Mouse (Mus musculus) heart, postnatal 25 days (tissue): ENCODE results near the gene Atp6ap1l. TPM values are rescaled to one million over a fixed set of nuclear protein-coding genes. Genes with fewer than 3 reads are reported as not detected.
"Not testable (repeated sequence)": the region's sequence is repeated elsewhere in the genome, so short reads cannot be mapped to it uniquely, and the experiment has no call there.

ENCODE experiments used
- DNase-seq: peaks from one replicate; pipeline ENCODE4 v3.0.0; 2022; ENCODE audit warnings: low spot score
- intact Hi-C: fragments of 180-260 bp; cut with DNase I; formaldehyde crosslinking; loops from one replicate; pipeline ENCODE4 v1.15.1; 2025
- total RNA-seq, 2 experiments: library from RNA; stranded (reverse); gene quantifications; 2 replicates each; pipeline ENCODE4 v1.2.3; 2021

Atp6ap1l gene
- under 1 TPM; 0.36 to 0.62 TPM for total RNA-seq

DNA sequence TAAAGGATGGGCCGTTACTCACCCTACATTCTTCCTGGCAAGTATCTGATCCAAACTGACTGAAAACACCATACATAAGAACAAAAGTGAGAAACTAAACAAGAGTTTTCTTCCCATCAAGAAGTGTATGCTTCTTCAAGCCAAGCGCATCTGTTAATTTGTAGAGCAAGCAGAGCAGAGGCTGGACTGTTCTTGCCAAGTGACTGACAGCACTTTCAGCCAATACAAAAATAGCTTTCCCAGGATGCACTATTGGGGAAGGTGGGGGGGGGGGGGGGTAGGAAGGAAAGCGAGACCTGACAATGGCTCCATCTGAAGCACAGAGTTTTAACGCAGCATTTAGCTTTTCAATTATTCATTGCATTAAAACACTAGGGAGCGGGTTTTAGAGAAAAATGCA is at the start of gene Atp6ap1l:
Gene Atp6ap1l, minus strand, starts transcription at position 180 of the 400 bp plus-strand sequence.
- DNase-seq: no peak

DNA sequence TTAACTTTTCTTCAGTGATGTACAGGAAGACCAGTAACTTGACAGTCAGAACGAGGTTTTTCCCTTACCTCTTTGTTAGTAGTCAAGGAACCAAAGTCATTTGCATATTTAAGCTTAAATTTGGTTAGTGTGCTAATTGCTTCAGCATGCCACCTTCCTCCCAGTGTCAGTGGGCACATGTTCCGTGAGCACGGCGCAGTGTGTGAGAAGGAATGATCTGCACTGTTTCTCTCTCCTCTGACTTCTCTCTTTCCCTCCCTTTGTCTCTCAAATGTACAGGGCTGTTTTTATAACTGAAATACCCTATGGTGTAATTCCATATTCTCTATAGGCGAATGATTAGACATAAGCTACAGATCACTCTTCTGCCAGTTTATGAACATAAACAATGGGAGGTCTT is 34.4 kb upstream of the Atp6ap1l start:
- intact Hi-C loops: loop anchor here (10.0 kb wide), 1 partner anchor 425 kb away; no protein-coding TSS in a partner anchor
- DNase-seq: no peak

More for the DNA sequence above, at the start of gene Atp6ap1l:
- intact Hi-C loops: no loop called here

DNA sequence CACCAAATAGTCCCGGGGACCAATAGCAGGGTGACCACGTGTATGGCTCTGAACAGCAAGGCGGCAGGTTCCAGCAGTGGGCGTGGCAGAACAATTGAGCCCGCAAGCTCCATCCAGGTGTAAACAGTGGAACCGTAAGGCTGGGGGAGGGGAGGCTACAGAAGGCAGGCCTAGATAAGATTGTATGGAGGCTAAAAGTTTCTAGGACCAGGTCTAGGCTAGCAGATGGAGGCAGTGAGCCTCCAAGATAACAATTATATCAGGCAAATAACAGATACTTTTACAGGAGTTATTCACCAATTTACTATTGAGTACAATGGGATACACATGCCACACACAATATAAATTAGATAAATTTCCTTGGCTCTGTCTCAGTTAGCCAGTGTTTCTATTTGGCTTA is 34.0 kb upstream of the Atp6ap1l start:
- intact Hi-C loops: loop anchor here (10.0 kb wide), 1 partner anchor 426 kb away; no protein-coding TSS in a partner anchor
- no peak for DNase-seq

DNA sequence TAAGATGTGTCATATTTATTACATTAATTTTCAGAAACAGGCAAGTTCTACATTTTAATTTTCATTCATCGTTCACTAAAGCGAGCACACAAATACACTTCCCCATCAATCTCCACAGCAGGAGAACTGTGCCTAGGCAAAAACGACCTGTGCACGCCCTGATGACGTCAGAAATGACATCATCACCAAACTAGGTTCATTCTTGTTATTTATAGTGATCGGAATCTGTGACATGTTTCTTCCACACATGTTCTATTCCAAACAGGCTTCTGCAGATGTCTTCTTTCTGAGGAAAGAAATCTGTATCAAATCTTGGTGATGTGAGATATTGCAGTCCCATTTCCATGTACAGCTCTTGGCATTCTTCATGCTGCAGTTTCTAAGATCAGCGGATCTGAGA is 30.7 kb upstream of the Atp6ap1l start:
- no peak for DNase-seq
- intact Hi-C loops: loop anchor here (10.0 kb wide), 1 partner anchor 429 kb away; no protein-coding TSS in a partner anchor

DNA sequence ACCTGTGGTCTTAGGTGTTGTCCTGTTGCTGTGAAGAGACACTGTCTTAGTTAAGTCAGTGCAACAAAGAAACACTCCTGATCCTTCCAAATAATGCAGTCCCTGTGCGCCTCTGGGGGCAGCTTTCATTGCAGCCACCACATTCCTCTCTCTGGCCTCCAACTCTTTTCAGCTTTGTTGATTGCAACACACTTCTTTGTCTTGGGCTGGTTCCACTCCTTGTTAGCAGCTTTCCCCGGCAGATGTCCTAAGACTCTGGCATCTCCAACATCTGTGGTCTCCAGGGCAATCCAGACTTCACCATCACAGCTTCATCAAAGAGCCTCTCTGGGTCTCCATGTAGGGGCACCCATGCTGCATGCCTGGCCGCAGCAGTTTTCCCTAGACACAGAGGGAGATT is 28.1 kb upstream of the Atp6ap1l start:
- DNase-seq: peak; percentile 6
- intact Hi-C loops: loop anchor here (5.0 to 10.0 kb wide), 2 partner anchors 159 to 432 kb away; no protein-coding TSS in a partner anchor

DNA sequence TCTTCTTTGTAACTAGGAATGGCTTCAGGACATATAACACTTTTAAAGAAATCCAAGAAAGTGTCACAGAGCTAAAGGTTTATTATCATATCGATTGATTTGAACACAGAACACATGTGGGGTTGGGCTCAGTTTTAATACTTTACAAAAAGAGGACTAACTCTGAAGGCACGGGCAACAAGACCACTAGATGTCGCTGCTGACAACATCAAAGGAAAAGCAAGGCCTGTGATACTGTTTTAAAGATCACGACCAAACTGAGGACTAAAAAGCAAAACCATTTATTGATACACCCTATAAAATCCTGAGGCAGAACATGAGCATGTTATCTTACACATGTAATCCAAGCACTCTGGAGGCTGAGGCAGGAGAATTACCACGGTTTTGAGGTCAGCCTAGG is 24.7 kb upstream of the Atp6ap1l start:
- intact Hi-C loops: loop anchor here (2.0 to 10.0 kb wide), 4 partner anchors 162 to 707 kb away; no protein-coding TSS in a partner anchor
- no peak for DNase-seq

DNA sequence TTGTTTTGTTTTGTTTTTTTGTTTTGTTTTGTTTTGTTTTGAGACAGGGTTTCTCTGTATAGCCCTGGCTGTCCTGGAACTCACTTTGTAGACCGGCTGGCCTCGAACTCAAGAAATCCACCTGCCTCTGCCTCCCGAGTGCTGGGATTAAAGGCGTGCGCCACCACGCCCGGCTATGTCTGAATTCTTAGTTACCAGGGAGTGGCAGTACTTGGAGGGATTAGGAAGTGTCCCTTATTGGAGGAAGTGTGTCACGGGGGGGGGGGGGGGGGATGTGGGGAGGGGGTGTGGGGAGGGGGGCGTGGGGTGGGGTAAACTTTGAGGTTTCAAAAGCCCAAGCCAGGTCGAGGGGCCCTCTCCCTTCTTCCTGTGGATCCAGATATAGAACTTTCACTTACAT is 23.1 kb upstream of the Atp6ap1l start:
- intact Hi-C loops: loop anchor here (10.0 kb wide), 1 partner anchor 527 kb away; no protein-coding TSS in a partner anchor
- not testable (repeated sequence) for DNase-seq

DNA sequence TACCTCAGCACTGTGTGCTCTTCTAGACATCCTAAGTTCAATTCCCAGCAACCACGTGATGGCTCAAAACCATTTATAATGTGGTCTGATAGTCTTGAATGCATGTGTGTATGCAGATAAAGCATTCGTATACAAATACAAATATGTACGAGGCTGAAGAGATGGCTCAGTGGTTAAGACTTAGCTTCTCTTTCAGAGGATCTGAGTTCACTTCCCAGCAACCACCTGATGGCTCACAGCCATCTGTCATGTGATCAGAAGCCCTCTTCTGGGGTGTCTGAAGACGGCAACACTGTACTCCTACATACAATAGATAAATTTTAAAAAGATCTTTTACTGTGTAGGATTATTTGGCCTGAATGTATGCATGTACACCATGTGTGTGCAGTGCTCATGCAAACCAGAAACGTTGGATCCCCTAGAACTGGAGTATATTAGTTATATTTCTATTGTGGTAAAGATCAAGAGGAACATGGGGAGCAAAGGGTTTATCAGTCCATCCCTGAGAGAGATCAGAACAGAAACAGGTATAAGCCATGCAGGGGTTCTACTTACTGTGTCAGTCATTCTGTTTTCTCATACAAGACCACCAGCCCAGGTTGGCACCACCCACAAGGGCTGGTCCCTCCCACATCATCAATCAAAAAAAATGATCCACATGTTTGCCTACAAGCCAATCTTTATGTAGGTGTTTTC is 21.9 kb upstream of the Atp6ap1l start:
- intact Hi-C loops: loop anchor here (10.0 kb wide), 1 partner anchor 528 kb away; no protein-coding TSS in a partner anchor
- no peak for DNase-seq

DNA sequence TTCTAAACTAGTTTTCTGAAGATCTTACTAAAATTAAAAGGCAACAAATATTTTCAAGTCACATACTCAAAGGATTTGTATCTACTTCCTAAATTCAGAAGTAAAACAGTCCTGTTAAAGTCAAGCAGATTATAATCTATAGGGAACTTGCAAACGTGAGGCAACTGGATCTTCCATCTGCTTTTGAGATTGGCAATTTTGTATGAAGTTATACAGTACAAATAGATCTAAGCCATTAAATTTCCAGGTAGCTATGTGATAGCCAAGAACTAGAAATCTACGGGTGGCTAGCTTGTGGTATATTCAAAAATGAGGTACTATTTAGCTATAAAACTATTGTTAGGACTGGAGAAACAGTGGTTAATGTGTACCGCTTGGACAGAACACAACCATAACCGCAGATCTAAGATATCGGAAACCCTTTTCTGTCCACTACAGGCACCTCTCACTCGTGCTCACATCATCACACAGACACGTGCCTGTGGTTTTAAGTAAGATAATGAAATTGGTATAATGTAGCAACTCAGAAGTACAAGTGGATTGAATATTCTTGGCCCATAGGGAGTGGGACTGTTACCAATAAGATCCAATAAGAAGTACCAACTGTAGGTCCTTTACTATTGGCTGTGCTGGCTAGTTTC is 21.1 kb upstream of the Atp6ap1l start:
- DNase-seq: no peak
- intact Hi-C loops: loop anchor here (10.0 kb wide), 1 partner anchor 529 kb away; no protein-coding TSS in a partner anchor

DNA sequence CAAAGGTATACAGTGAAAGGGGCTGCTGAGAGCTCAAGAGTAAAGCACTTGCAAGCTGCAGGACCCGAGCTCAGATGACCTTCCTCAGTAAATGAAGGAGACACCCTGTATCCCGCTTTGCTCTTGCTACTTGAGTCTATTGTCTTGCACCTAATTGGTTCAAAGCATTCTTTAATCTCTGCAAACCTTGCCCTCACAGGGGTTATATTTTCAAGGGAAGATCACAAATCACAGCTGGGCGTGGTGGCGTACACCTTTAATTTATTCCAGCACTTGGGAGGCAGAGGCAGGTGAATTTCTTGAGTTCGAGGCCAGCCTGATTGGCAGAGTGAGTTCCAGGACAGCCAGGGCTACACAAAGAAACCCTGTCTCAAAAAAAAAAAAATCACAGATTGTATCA is 20.0 kb upstream of the Atp6ap1l start:
- DNase-seq: no peak
- intact Hi-C loops: loop anchor here (10.0 kb wide), 1 partner anchor 530 kb away; no protein-coding TSS in a partner anchor

DNA sequence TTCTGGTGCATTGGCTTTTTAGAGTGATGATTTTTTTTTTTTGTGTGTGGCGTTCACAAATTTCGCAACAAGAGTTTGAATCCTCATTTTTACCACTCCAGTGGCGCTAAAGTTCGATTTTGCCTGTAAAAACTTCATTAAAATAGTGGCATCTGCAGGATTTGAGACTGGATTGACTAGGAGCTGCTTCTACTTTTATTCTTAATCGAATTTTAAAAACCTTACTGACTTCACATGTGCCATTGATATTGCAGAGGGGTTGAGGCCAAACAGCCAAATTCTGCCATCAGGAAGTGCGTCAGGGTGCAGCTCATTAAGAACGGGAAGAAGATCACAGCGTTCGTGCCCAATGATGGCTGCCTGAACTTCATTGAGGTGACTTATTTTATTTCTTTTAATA is 18.9 kb upstream of the Atp6ap1l start:
- intact Hi-C loops: loop anchor here (10.0 kb wide), 1 partner anchor 531 kb away; no protein-coding TSS in a partner anchor
- no peak for DNase-seq

DNA sequence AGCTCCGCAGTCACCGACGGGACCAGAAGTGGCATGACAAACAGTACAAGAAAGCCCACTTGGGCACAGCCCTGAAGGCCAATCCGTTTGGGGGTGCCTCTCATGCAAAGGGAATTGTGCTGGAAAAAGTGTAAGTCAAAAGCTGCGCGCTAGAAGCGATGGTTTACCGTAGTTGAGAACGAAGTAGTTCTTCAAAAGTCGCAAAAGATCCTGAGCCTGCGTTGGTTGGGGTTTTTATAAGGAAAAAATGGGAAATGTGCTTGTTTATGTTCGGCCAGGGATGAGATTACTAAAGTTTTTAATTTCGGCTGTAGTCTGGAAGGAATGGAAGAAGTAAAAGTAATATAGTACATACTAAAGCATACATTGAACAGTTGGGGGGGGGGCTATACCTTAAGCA is 18.5 kb upstream of the Atp6ap1l start:
- intact Hi-C loops: loop anchor here (10.0 kb wide), 1 partner anchor 531 kb away; no protein-coding TSS in a partner anchor
- DNase-seq: not testable (repeated sequence)

DNA sequence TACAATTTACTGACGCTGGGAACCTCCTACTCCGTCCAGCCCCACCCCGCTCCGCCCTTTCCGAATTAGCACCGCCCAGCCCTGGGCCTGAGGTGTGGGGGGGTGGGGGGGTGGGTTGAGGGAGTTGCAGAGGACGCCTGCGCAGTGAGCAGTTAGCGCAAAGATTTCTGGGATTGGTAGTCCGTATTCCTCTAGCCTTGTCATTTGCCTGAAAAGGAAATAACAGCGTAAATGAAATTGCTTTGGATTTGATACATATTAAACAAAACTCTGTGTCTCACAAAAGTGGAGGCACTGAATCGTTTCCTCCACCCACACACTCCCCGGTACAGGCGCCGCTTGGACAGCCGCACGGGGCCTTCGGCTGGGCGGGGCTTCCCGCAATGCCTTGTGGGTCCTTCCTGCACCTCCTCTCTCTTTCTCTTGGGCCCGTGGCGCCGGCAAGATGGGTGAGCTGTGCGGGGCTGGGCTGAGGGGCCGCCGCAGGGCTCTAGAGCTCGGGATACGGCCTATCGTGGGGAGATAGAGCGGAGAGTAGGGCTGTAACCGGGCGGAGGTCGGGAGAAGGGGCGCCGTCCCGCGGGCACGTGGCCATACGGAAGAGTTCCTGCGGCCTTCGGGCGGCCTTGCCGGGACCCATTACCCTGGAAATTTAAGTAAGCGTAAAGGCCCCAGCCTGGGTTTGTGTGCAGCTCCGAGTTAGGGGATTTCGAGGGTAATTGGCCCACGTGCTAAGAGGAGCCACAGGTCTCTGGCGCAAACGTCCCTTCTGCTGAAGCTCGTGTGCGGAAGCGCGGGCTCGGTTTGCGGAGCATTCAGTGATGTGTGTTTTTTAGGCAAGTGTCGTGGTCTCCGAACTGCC is 17.8 kb upstream of the Atp6ap1l start, which contains the start of gene Rps23:
Gene Rps23, plus strand, starts transcription at position 208 of the 862 bp plus-strand sequence.
- intact Hi-C loops: loop anchor here (10.0 kb wide), 1 partner anchor 532 kb away; no protein-coding TSS in a partner anchor

DNA sequence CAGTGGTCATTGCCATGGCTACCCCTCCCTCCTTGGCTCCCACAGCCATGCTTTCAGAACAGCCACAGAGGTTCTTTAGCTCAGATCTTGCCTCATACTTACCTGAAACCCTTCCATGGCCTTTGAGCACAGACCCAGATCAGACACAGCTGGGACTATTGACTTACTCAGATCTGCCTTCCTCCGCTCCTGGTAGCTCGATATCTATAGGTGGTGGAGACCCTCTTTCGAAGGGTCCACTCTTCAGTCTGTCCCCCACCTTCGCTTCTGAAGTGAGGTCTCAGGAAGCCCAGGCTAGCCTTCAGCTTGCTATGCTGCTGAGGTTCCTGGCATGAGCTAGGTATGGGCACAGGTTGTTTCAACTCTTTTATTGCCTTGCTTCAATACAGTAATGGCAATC is 9.6 kb upstream of the Atp6ap1l start:
- DNase-seq: no peak
- intact Hi-C loops: no loop called here

More for the DNA sequence above, 17.8 kb upstream of the Atp6ap1l start, which contains the start of gene Rps23:
- peak; percentile 77 for DNase-seq

DNA sequence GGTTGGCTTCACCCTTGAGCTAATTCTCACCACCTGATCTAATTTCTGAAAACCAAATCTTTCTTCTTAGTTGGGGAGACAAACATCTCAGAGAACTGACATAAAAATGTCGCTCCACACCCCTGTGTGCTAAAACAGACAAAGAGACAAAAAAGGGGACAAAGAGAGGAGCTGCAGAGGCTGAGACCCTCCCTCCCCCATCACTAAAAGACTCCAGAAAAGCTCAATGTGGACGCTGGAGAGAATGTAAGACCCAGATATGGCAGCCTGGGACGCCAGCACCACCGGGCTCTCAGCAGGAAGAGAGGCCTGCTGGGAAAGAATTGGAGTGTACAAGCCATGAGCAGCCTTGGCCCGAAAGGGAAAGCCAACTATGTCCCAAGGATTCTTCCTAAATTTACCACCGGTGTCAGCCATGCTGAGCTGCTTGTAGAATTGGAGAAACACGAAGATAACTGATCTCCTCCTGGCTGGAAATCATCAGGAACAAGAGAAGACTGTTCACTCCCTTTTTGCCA is 8.6 kb upstream of the Atp6ap1l start:
- DNase-seq: no peak
- intact Hi-C loops: no loop called here

DNA sequence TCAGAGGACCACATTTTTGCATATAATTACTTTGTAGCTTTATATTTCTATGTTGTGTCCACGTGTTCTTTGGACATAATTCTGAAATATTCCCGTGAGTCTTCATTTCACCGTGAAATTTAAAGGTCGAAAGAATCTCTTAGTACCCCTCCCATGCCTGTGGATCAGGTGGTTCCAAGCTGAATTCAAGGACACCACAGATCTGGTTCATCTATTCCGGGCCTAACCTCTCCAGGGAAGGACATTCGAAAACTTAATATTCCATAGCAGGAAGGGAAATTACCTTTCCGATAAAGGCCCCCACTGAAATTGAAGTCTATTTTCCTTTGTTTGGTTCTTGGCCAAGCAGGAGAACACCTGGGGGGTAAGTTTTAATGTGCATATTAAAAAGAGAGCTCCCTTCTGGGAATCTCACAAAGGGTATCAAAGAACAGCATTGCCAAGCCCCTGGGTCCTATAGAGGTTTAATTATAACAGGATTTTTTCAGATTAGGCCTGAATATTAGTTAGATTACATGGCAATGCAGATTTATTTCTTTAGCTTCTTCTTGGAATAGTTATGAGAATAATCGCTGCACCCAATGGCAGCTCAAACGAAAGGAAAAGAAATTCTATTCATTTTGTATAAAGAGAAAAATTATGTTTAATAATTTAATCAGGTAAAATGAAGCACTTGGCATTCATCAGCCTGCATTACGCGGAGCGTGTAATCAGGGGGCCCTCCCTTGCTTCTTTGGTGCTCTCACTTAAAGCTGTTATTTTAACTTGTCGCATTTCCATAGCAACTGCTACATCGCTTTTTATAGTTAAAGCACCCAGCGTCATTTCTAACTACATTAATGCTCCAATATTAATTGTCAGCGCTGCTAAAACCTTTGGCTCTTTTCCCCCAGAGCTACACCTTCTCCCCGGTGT is 7.9 kb upstream of the Atp6ap1l start:
- no peak for DNase-seq
- intact Hi-C loops: no loop called here

DNA sequence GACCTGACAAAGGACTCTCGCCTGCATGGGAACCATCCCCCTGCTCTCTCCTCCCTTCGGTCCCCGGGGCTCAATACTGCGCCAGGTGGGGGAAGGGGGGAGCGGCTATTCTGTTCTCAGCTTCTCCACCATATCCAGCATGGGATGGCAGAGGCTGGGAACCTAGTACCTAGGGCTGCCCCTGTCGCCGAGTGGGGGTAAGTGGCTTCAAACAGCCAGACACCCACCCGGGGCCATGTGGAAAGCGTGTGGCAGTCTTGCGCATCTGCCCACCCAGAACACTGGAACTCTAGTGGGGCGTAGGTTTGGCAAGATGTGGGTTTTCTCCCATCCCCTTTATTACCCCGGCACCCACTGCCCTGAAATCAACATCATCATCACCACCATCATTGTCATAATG is 2.2 kb upstream of the Atp6ap1l start:
- DNase-seq: no peak
- intact Hi-C loops: no loop called here

DNA sequence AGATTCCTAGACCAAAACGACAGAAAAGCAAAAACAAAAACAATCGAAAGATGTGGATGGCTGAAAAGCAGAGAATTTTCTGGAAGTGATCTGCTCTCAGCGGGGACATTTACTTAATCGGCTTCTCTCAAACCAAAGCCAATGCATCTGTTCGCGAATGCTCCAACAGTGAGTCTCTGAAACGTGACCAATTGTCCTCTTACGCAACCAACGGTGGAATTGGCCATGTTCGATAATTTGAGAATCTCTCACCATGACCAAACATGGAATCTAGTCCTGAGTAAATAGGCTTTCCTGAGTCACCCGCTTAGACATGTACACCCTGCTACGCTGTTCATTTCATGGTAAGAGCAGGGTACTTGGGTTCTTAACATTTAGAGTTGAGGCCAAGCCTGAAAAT is 8.3 kb downstream of the Atp6ap1l start:
- intact Hi-C loops: no loop called here
- DNase-seq: no peak
